Mouse (Mus musculus): ENCODE results near the gene Ism2.

Gene Ism2

DNA sequence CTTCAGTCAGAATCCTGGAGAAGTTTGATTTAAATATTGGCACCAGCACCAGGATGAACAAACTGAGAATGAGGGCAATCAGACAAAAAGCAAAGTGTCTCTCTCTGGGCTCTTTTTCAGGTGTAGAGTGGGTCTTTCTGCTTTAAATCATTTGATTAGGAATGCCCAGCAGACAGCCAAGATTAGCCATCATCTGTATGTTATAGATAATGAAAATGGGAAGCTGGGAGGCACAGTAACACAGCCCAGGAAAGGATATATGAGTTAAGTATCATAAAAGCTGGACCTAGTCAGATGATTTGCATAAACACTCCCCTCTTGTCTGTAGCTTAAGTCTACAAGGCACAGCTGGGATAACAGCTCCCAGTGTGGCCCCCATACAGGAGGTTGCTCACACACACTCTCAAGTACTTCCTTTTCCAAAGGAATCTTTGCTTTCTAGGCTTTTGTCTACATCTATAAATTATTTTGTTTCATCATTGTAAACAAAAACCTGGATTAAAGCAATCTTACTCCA is 69.1 kb downstream of the Ism2 start:
- DNase-seq (ENCODE audit: low spot score), result no peak

DNA sequence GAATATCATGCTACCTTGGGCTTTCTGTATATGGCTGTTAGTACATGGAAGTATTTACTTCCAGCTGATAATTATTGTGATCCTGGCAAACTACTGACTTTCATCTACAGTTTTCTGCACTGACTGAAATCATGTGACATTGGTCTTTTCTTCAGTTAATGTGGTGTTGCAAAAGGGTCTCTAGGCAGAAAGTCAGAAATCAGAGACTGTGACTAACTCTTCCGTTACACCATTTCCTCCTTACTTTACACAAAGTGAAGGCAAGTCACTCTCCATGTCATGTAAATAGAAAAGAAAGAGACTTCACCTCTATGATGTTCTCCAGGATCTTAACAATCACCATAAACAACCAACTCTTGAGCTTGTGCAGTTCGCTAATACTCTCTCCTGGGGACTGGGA is 69.9 kb downstream of the Ism2 start:
- DNase-seq (ENCODE audit: low spot score), result no peak

Data from embryo, embryonic 10.5 days (tissue).